21 mouse cellular contexts compared by ENCODE assay signal in the genomic region with DNA sequence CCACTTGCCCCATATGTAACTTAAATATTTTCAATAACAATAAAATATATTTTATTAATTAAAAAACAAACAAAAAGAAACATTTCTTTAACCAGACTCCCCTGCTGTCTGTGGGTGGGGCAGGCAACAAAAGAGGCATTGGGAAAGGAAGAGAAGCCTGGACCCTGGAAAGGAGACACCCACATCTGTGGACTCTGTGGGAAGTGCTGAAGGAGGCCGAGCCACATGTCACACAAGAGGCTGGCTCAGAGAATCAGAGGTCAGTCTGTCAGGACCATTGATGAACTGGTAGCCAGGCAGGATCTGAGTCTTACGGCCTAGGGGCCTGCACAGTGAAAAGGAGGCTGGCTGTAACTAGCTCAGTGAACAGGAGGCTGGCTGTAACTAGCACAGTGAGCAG.
"Had no signal": no experiment of that assay in that cellular context is flagged by ENCODE, and none has a peak within 500 bp of the region (broad histone marks: within the 10 kb centered on the region; RNA-seq: fewer than 3 reads in every experiment).

No protein-coding gene starts in this region.

- DNase-seq: kidney, adult 8-10 months; kidney, postnatal 10 days; kidney, postnatal 36 days; layer of hippocampus, adult 9-11 months; liver, embryonic 13.5 days; lung, adult 2 months; lung, postnatal 14 days; lung, postnatal 4 days; retina, postnatal 1 day; right cerebral cortex, postnatal 25 days; spleen, adult 18-20 months; thymus, postnatal 36 days had no signal

- H3K4me1 ChIP-seq: kidney, embryonic 15.5 days; liver, embryonic 13.5 days; midbrain, embryonic 13.5 days; stomach, embryonic 15.5 days had no signal

- H3K27me3 ChIP-seq: kidney, embryonic 15.5 days; limb, embryonic 12.5 days; limb, embryonic 15.5 days; liver, embryonic 13.5 days; midbrain, embryonic 13.5 days; neural tube, embryonic 13.5 days; stomach, embryonic 15.5 days had no signal

- H3K4me2 ChIP-seq: kidney, embryonic 15.5 days; limb, embryonic 12.5 days; limb, embryonic 15.5 days; liver, embryonic 13.5 days; midbrain, embryonic 13.5 days; neural tube, embryonic 13.5 days; stomach, embryonic 15.5 days had no signal

- H3K4me3 ChIP-seq: kidney, embryonic 15.5 days; left cerebral cortex, adult 2 months; limb, embryonic 12.5 days; limb, embryonic 15.5 days; liver, embryonic 13.5 days; midbrain, embryonic 13.5 days; myocyte; neural tube, embryonic 13.5 days; stomach, embryonic 15.5 days had no signal

- H3K9ac ChIP-seq: kidney, embryonic 15.5 days; limb, embryonic 12.5 days; limb, embryonic 15.5 days; liver, embryonic 13.5 days; midbrain, embryonic 13.5 days; neural tube, embryonic 13.5 days; stomach, embryonic 15.5 days had no signal

- ATAC-seq: midbrain, embryonic 13.5 days; midbrain, embryonic 16.5 days had no signal

- H3K9me3 ChIP-seq: kidney, embryonic 15.5 days; limb, embryonic 12.5 days; limb, embryonic 15.5 days; liver, embryonic 13.5 days; midbrain, embryonic 13.5 days; neural tube, embryonic 13.5 days; stomach, embryonic 15.5 days had no signal

- H3K27ac ChIP-seq: kidney, embryonic 15.5 days; left cerebral cortex, adult 2 months; limb, embryonic 12.5 days; limb, embryonic 15.5 days; liver, embryonic 13.5 days; midbrain, embryonic 13.5 days; neural tube, embryonic 13.5 days; stomach, embryonic 15.5 days had no signal
